In the genomic region with DNA sequence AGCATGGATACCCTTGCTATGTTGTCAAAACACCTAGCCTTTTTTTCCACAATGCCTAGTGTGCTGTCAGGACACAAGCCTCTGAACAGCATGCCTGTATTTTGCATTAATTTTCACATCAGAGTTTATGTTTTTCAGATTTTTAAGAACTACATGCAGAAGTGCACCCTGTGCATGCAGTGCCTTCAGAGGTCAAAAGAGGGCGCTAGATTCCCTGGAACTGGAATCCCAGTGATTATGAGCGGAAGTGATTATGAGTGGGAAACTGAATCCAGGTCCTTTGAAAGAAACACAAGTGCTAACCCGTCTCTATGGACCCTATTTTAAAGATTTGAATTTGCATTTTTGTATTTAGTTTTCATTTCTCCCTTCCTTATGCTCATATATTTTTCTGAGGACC, we compare ENCODE assay signal across 9 mouse cellular contexts. TPM values are rescaled to one million over a fixed set of nuclear protein-coding genes. Genes with fewer than 3 reads are reported as not detected.
DNase-seq lines count a peak whose midpoint lies in the region; ATAC-seq and TF ChIP-seq lines count a peak whose summit lies in the region.
"Had no signal": no experiment of that assay in that cellular context is flagged by ENCODE, and none has a peak within 500 bp of the region (broad histone marks: within the 10 kb centered on the region; RNA-seq: fewer than 3 reads in every experiment).

No protein-coding gene starts in this region.

- no peaks in the 10 kb centered on the region for H3K9me3 ChIP-seq in limb, embryonic 11.5 days (ENCODE audit: control insufficient read depth, low read length)
- H3K9me3 ChIP-seq: limb, embryonic 13.5 days had no signal

- ATAC-seq in limb, embryonic 11.5 days (ENCODE audit: insufficient number of reproducible peaks, low FRiP score, low TSS enrichment, low read depth) = no peak

- DNase-seq in heart, postnatal 4 days = peak; percentile 34
- no peak for DNase-seq in heart, postnatal 25 days (ENCODE audit: low spot score)
- peak; percentile 12 to 64 for DNase-seq in spleen, postnatal 4 days (ENCODE audit: low spot score in 2 of 2)
- DNase-seq in spleen, adult 12 weeks (ENCODE audit: low spot score) = no peak
- peak; percentile 25 for DNase-seq in brain, embryonic 14.5 days (ENCODE audit: low read depth)
- DNase-seq in limb, embryonic 11.5 days (ENCODE audit: low spot score) = peak; percentile 51
- peak; percentile 55 for DNase-seq in thymus, postnatal 4 days
- no peak for DNase-seq in layer of hippocampus, adult 9-10 months (ENCODE audit: low spot score)

- no peaks in the 10 kb centered on the region for H3K27me3 ChIP-seq in limb, embryonic 11.5 days (ENCODE audit: control insufficient read depth, insufficient read depth, low read length)
- H3K27me3 ChIP-seq: limb, embryonic 13.5 days had no signal

- H3K27ac ChIP-seq in limb, embryonic 11.5 days (replicated peaks; ENCODE audit: low read depth, low read length) = no peak overlapping the region
- H3K27ac ChIP-seq: limb, embryonic 13.5 days had no signal

- H3K4me2 ChIP-seq in limb, embryonic 11.5 days (ENCODE audit: low read depth, severe bottlenecking) = no peak overlapping the region
- H3K4me2 ChIP-seq: limb, embryonic 13.5 days had no signal

- H3K4me1 ChIP-seq in limb, embryonic 11.5 days (ENCODE audit: control insufficient read depth, insufficient read depth, low read length) = no peaks in the 10 kb centered on the region
- H3K4me1 ChIP-seq: limb, embryonic 13.5 days had no signal

- no peak overlapping the region for H3K4me3 ChIP-seq in limb, embryonic 11.5 days (ENCODE audit: low read depth, low read length)
- H3K4me3 ChIP-seq: limb, embryonic 13.5 days had no signal

- intact Hi-C loops in heart, postnatal 25 days (cut with DNase I) = loop anchor here (5.0 kb wide), 1 partner anchor 91 kb away; no protein-coding TSS in a partner anchor

- peak; percentile 33; the same call in 1 of the 2 replicates for TF ChIP-seq CTCF in brain, embryonic 14.5 days (IDR thresholded peaks at IDR 0.05; ENCODE audit: borderline replicate concordance, extremely low read depth, insufficient read depth, insufficient read length)

- no peaks in the 10 kb centered on the region for H3K36me3 ChIP-seq in limb, embryonic 11.5 days (ENCODE audit: control insufficient read depth, insufficient read depth, low read length)
- H3K36me3 ChIP-seq: limb, embryonic 13.5 days had no signal

- 39% methylated on average over 3 of the region's 3 CpGs for whole genome bisulfite sequencing in limb, embryonic 11.5 days

- TF ChIP-seq POLR2A in brain, embryonic 14.5 days (IDR thresholded peaks at IDR 0.05; ENCODE audit: borderline replicate concordance, extremely low read depth, insufficient read depth, insufficient read length, poor library complexity, severe bottlenecking) = no peak

- no peak overlapping the region for H3K9ac ChIP-seq in limb, embryonic 11.5 days (ENCODE audit: low read length)
- H3K9ac ChIP-seq: limb, embryonic 13.5 days had no signal

RNA-seq across cellular contexts. Expression of gene Rap2c, which starts 58.9 kb away (rescaled TPM):
- total RNA-seq in heart, postnatal 4 days (2021) = 10 to 100 TPM; 34.8 to 36.9 TPM
- total RNA-seq in heart, postnatal 25 days (2021) = 10 to 100 TPM; 20.9 to 21.7 TPM
- polyA plus RNA-seq in brain, embryonic 14.5 days (2012; rRNA removed) = 25.6 and 30.2 TPM in 2 replicates
- polyA plus RNA-seq in limb, embryonic 11.5 days (2014; fragmentation: Nextera tagmentation; extraction: Ambion mirVana) = 45.8 and 47.7 TPM in 2 replicates

Comparison
In these comparisons a context has a peak if more than half of its experiments do, and no peak if none do; other contexts are left out.
1. DNase-seq: peak in heart, postnatal 4 days (single experiment), spleen, postnatal 4 days (2 of 2), brain, embryonic 14.5 days (single experiment), limb, embryonic 11.5 days (single experiment) and thymus, postnatal 4 days (single experiment); none in heart, postnatal 25 days (single experiment), spleen, adult 12 weeks (single experiment) and layer of hippocampus, adult 9-10 months (single experiment).